8 mouse cellular contexts compared by ENCODE assay signal in genomic region chr3:86548091-86549015, GRCm38 (mm10). TPM values are rescaled to one million over a fixed set of nuclear protein-coding genes. Genes with fewer than 3 reads are reported as not detected.
A peak's percentile ranks its signal among the peaks of the same experiment; 100 is the strongest.
DNase-seq lines count a peak whose midpoint lies in the region; ATAC-seq lines count a peak whose summit lies in the region.

Mab21l2 (minus strand) TSS chr3:86548629.

- H3K4me1 ChIP-seq in hindbrain, embryonic 11.5 days (replicated peaks; ENCODE audit: control insufficient read depth, insufficient read depth, low read length): 0 out of 2 replicates have a peak, but pooled peaks cover 2% of the 10 kb centered on the region
- H3K4me1 ChIP-seq in midbrain, embryonic 11.5 days (ENCODE audit: control insufficient read depth, insufficient read depth, low read length): peaks cover 3% of the 10 kb centered on the region; the same call in 1 of the 2 replicates

- 0% methylated on average over 25 of the region's 25 CpGs for WGBS in hindbrain, embryonic 11.5 days
- under 1% methylated on average over 25 of the region's 25 CpGs for WGBS in midbrain, embryonic 11.5 days

- peak within 1 kb of the TSS; percentile 58 for H3K4me3 ChIP-seq in hindbrain, embryonic 11.5 days (ENCODE audit: low read depth, low read length)
- H3K4me3 ChIP-seq in midbrain, embryonic 11.5 days (ENCODE audit: low read depth, low read length): peak within 1 kb of the TSS; percentile 75

- DNase-seq in cerebellum, adult 11 months: peak; percentile 27
- no peak for DNase-seq in cerebellum, adult 8-10 months
- DNase-seq in thymus, postnatal 0 days (ENCODE audit: low spot score): peak; percentile 21
- DNase-seq in thymus, adult 18-20 months: no peak
- DNase-seq in hindbrain, embryonic 11.5 days (ENCODE audit: low spot score): peak; percentile 79
- DNase-seq in midbrain, embryonic 11.5 days (ENCODE audit: low spot score, missing footprints): peak; percentile 97
- DNase-seq in frontal cortex, postnatal 10 days (ENCODE audit: low spot score in 2 of 2): no peak
- DNase-seq in spleen, postnatal 10 days (ENCODE audit: low spot score in 2 of 2): no peak

- peak within 1 kb of the TSS; percentile 76 for H3K4me2 ChIP-seq in hindbrain, embryonic 11.5 days (replicated peaks; ENCODE audit: low read depth, low read length)
- H3K4me2 ChIP-seq in midbrain, embryonic 11.5 days: peak within 1 kb of the TSS; percentile 67

- H3K36me3 ChIP-seq in hindbrain, embryonic 11.5 days (ENCODE audit: control insufficient read depth, insufficient read depth, low read length): no peaks in the 10 kb centered on the region
- no peaks in the 10 kb centered on the region for H3K36me3 ChIP-seq in midbrain, embryonic 11.5 days (ENCODE audit: control insufficient read depth, insufficient read depth, low read length)

- peak; percentile 79 for ATAC-seq in hindbrain, embryonic 11.5 days (ENCODE audit: low FRiP score)
- peak; percentile 92 for ATAC-seq in midbrain, embryonic 11.5 days (ENCODE audit: low FRiP score)

- H3K27me3 ChIP-seq in hindbrain, embryonic 11.5 days (ENCODE audit: control insufficient read depth, insufficient read depth, low read length): peaks cover 18% of the 10 kb centered on the region
- peaks cover 10% of the 10 kb centered on the region for H3K27me3 ChIP-seq in midbrain, embryonic 11.5 days (ENCODE audit: control insufficient read depth, insufficient read depth, low read length)

- no peaks in the 10 kb centered on the region for H3K9me3 ChIP-seq in hindbrain, embryonic 11.5 days (ENCODE audit: control insufficient read depth, low read length)
- H3K9me3 ChIP-seq in midbrain, embryonic 11.5 days (ENCODE audit: control insufficient read depth, low read length): no peaks in the 10 kb centered on the region

- peak within 1 kb of the TSS; percentile 95 for H3K27ac ChIP-seq in hindbrain, embryonic 11.5 days (ENCODE audit: low read depth, low read length)
- peak within 1 kb of the TSS; percentile 96 for H3K27ac ChIP-seq in midbrain, embryonic 11.5 days (ENCODE audit: low read depth, low read length)

- peak within 1 kb of the TSS; percentile 83 for H3K9ac ChIP-seq in hindbrain, embryonic 11.5 days (ENCODE audit: low read depth, low read length)
- H3K9ac ChIP-seq in midbrain, embryonic 11.5 days (ENCODE audit: low read length): peak within 1 kb of the TSS; percentile 95

RNA-seq across cellular contexts. Expression of gene Mab21l2, which starts in this region (rescaled TPM):
- 0.23 and 0.39 TPM in 2 replicates for polyA plus RNA-seq in thymus, postnatal 0 days (2015; fragmentation: Nextera tagmentation; extraction: Ambion mirVana)
- polyA plus RNA-seq in hindbrain, embryonic 11.5 days (2014; fragmentation: Nextera tagmentation; extraction: Ambion mirVana): 151 and 155 TPM in 2 replicates
- 107 and 123 TPM in 2 replicates for polyA plus RNA-seq in midbrain, embryonic 11.5 days (2014; fragmentation: Nextera tagmentation; extraction: Ambion mirVana)

Comparison
In these comparisons a context has a peak if more than half of its experiments do, and no peak if none do; other contexts are left out.
1. RNA of gene Mab21l2 (polyA plus RNA-seq): 151 to 155 TPM in hindbrain, embryonic 11.5 days and 107 to 123 TPM in midbrain, embryonic 11.5 days; 0.23 to 0.39 TPM in thymus, postnatal 0 days; every median in the first group is over 10 times any median in the second.
2. DNase-seq: peak in cerebellum, adult 11 months (single experiment), hindbrain, embryonic 11.5 days (single experiment) and midbrain, embryonic 11.5 days (single experiment); none in cerebellum, adult 8-10 months (single experiment), thymus, adult 18-20 months (0 of 2), frontal cortex, postnatal 10 days (0 of 2) and spleen, postnatal 10 days (0 of 2).
3. Peak in DNase-seq in thymus, postnatal 0 days; RNA of the gene not detected or under 1 TPM.